Mouse (Mus musculus) limb, embryonic 11.5 days (tissue): ENCODE data around the gene Hist1h3g. TPM values are rescaled to one million over a fixed set of nuclear protein-coding genes. Genes with fewer than 3 reads are reported as not detected.
"Not testable (repeated sequence)": the region's sequence is repeated elsewhere in the genome, so short reads cannot be mapped to it uniquely, and the experiment has no call there.

Experiments
- ATAC-seq: fragments of 200-750 bp; cut with Nextera tagmentation; 2 replicates; pipeline ENCODE4 v1.8.0; 2017; ENCODE audit warnings: low read depth; ENCODE audit not compliant: insufficient number of reproducible peaks, low FRiP score, low TSS enrichment
- DNase-seq: peaks from one replicate; pipeline ENCODE4 v3.0.0-alpha.2; 2015; ENCODE audit warnings: low spot score
- H3K27ac ChIP-seq: fragments of 300-500 bp; sonication (generic); replicated peaks from 2 replicates; pipeline ENCODE4 v1.5.1; 2014; ENCODE audit warnings: low read depth, mild to moderate bottlenecking, low read length
- H3K27me3 ChIP-seq: fragments of 300-500 bp; sonication (generic); 2 replicates; pipeline ENCODE4 v1.6.1; 2014; ENCODE audit warnings: mild to moderate bottlenecking, low read length, mixed read lengths; ENCODE audit not compliant: control insufficient read depth, insufficient read depth
- H3K36me3 ChIP-seq: fragments of 300-500 bp; sonication (generic); 2 replicates; pipeline ENCODE4 v1.6.1; 2014; ENCODE audit warnings: mild to moderate bottlenecking, low read length, moderate library complexity, mixed read lengths; ENCODE audit not compliant: control insufficient read depth, insufficient read depth
- H3K4me1 ChIP-seq: fragments of 300-500 bp; sonication (generic); 2 replicates; pipeline ENCODE4 v1.6.1; 2014; ENCODE audit warnings: low read length, mixed read lengths; ENCODE audit not compliant: control insufficient read depth, insufficient read depth
- H3K4me2 ChIP-seq: fragments of 300-500 bp; sonication (generic); 2 replicates; pipeline ENCODE4 v1.6.1; 2014; ENCODE audit warnings: low read depth, mild to moderate bottlenecking, moderate library complexity; ENCODE audit not compliant: severe bottlenecking
- H3K4me3 ChIP-seq: fragments of 300-500 bp; sonication (generic); 2 replicates; pipeline ENCODE4 v1.5.1; 2014; ENCODE audit warnings: low read depth, low read length
- H3K9ac ChIP-seq: fragments of 300-500 bp; sonication (generic); 2 replicates; pipeline ENCODE4 v1.6.1; 2014; ENCODE audit warnings: mild to moderate bottlenecking, low read length
- H3K9me3 ChIP-seq: fragments of 300-500 bp; sonication (generic); 2 replicates; pipeline ENCODE4 v1.6.1; 2016; ENCODE audit warnings: low read length; ENCODE audit not compliant: control insufficient read depth
- WGBS: fragments of 180-500 bp; shearing (Covaris S2); extraction: QIAGEN DNeasy Blood & Tissue Kit; methylation state at CpG from one replicate; pipeline ENCODE4 v1.1.7; 2014; 5-methylcytosine and 5-hydroxymethylcytosine counted together
- polyA plus RNA-seq: library from polyadenylated mRNA; unstranded; fragments of >200 nt; fragmentation: Nextera tagmentation; extraction: Ambion mirVana; gene quantifications from 2 replicates; pipeline ENCODE4 v1.2.1, GENCODE M21; 2014

Gene Hist1h3g
- polyA plus RNA-seq, 1 experiment from 2014 or later = 9.4 TPM

DNA sequence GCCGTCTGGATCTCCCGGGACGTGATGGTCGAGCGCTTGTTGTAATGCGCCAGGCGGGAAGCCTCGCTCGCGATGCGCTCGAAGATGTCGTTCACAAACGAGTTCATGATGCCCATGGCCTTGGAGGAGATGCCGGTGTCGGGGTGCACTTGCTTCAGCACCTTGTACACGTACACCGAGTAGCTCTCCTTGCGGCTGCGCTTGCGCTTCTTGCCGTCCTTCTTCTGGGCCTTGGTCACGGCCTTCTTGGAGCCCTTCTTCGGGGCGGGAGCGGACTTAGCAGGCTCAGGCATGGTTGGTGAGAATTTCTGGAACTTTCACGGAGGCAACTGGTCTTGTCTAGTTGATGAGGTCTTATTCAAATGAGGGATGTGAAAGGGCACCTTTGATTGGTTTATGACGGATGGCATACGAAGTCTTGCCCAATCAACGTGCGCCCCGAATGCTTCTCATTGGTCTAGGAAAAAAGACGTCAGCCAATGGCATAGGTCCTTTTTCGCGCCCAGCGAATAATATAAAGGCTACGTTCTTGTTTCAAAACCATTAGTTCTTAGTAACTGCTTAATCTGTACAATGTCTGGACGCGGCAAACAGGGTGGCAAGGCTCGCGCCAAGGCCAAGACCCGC is 38.8 kb downstream of the Hist1h3g start, which contains the start of the genes Hist1h2bf and Hist1h2ad:
Hist1h2bf (minus strand) TSS at position 299 of the 627 bp plus-strand sequence.
Hist1h2ad (plus strand) TSS at position 484 of the 627 bp plus-strand sequence.
- H3K9me3 ChIP-seq, H3K36me3 ChIP-seq, H3K4me1 ChIP-seq, H3K27me3 ChIP-seq: not testable (repeated sequence)
- Histone ChIP-seq H3K9ac (peak within 1 kb of the TSS; percentile 82), H3K4me2 (peak within 1 kb of the TSS; percentile 80), H3K27ac (peak within 1 kb of the TSS; percentile 95), H3K4me3 (peak within 1 kb of the TSS; percentile 37)
- under 1% methylated on average over 35 of the region's 42 CpGs for WGBS
- DNase-seq = peak; percentile 91
- peak; percentile 90 for ATAC-seq

DNA sequence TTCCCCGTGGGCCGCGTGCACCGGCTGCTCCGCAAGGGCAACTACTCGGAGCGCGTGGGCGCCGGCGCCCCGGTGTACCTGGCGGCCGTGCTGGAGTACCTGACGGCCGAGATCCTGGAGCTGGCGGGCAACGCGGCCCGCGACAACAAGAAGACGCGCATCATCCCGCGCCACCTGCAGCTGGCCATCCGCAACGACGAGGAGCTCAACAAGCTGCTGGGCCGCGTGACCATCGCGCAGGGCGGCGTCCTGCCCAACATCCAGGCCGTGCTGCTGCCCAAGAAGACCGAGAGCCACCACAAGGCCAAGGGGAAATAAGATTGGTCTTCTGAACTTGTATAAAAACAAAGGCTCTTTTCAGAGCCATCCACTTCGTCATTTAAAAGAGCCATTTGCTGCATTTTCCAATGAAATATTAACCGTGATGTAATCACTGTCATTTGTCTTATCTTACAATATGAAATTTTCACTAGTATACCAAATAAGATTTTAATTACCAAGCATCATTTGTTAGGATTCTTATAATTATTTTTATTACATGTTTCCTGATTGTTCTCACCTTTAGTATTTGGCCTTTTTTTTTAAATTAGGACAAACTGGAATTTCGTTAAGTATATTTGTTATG is 39.4 kb downstream of the Hist1h3g start:
- H3K36me3 ChIP-seq, H3K9me3 ChIP-seq, ATAC-seq, H3K27me3 ChIP-seq, H3K4me1 ChIP-seq: not testable (repeated sequence)
- Histone ChIP-seq H3K9ac (peak overlapping the region; percentile 60; the same call in 1 of the 2 replicates), H3K27ac (peak overlapping the region; percentile 95), H3K4me2 (peak overlapping the region; percentile 43; the same call in 1 of the 2 replicates), H3K4me3 (peak overlapping the region; percentile 28)
- peak; percentile 30 for DNase-seq
- WGBS = under 1% methylated on average over 6 of the region's 39 CpGs

DNA sequence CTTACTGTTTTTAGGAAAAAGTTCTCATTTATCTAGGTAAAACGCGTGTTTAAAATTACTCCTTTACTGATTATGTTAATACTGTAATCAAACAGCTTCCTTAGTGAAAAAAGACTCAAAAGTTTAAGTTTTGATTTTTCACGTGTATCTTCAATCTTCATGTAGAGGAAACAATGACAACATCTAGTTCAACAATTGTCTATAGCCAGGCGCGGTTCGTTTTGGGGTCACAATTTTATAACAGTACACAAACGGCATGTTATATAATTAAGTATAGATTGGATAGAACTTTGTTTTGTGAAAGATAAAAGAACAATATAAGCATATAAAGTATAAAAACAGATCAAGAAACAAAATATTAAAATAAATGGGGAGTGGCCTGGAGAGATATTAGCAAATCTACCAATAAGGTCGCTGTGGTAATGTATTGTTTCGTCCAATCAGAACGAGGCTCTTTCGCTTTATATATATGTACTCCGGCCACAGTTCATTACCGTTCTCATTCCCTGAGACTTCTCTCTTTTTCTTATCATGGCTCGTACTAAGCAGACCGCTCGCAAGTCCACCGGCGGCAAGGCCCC is 40.1 kb downstream of the Hist1h3g start, which contains the start of gene Hist1h3d:
Hist1h3d (plus strand) TSS at position 493 of the 581 bp plus-strand sequence.
- Histone ChIP-seq H3K27ac (peak within 1 kb of the TSS; percentile 94), H3K4me1 (peaks cover 5% of the 10 kb centered on the region; the same call in 1 of the 2 replicates), H3K4me3 (peak within 1 kb of the TSS; percentile 45), H3K9ac (peak within 1 kb of the TSS; percentile 85), H3K9me3 (no peaks in the 10 kb centered on the region), H3K36me3 (no peaks in the 10 kb centered on the region), H3K27me3 (no peaks in the 10 kb centered on the region), H3K4me2 (peak within 1 kb of the TSS; percentile 69)
- ATAC-seq = peak; percentile 68
- peak; percentile 75 for DNase-seq
- WGBS = under 1% methylated on average over 18 of the region's 18 CpGs

DNA sequence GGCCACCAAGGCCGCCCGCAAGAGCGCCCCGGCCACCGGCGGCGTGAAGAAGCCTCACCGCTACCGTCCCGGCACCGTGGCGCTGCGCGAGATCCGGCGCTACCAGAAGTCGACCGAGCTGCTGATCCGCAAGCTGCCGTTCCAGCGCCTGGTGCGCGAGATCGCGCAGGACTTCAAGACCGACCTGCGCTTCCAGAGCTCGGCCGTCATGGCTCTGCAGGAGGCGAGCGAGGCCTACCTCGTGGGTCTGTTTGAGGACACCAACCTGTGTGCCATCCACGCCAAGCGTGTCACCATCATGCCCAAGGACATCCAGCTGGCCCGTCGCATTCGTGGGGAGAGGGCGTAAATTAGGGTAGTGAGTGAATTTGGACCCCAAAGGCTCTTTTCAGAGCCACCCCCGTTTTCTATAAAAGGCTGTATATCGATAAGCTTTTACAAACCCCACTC is 40.7 kb downstream of the Hist1h3g start:
- not testable (repeated sequence) for H3K36me3 ChIP-seq, H3K4me1 ChIP-seq, H3K9me3 ChIP-seq, ATAC-seq, H3K27me3 ChIP-seq
- DNase-seq = peak; percentile 65
- peak overlapping the region; percentile 85 for H3K9ac ChIP-seq
- H3K27ac ChIP-seq = peak overlapping the region; percentile 94
- 2% methylated on average over 8 of the region's 40 CpGs for WGBS
- H3K4me3 ChIP-seq = peak overlapping the region; percentile 45
- H3K4me2 ChIP-seq = peak overlapping the region; percentile 69

- ATAC-seq (no peak), DNase-seq (peak; percentile 76)
- H3K27ac ChIP-seq = peak overlapping the region; percentile 94
- H3K4me3 ChIP-seq = peak overlapping the region; percentile 45
- WGBS = 4% methylated on average over 7 of the region's 7 CpGs
- H3K4me1 ChIP-seq = peaks cover 7% of the 10 kb centered on the region; the same call in 1 of the 2 replicates
- no peaks in the 10 kb centered on the region for H3K9me3 ChIP-seq
- H3K27me3 ChIP-seq = no peaks in the 10 kb centered on the region
- peak overlapping the region; percentile 85 for H3K9ac ChIP-seq
- no peaks in the 10 kb centered on the region for H3K36me3 ChIP-seq
- H3K4me2 ChIP-seq = peak overlapping the region; percentile 69
Observed at GRCm38 (mm10) chr13:23576351-23576881, 41.2 kb downstream of the Hist1h3g start.

GRCm38 (mm10) chr13:23576906-23577639 is 41.9 kb downstream of the Hist1h3g start:
- peaks cover 7% of the 10 kb centered on the region; the same call in 1 of the 2 replicates for H3K4me1 ChIP-seq
- H3K4me2 ChIP-seq = peak overlapping the region; percentile 69
- ATAC-seq (no peak), DNase-seq (peak; percentile 47)
- 59% methylated on average over 6 of the region's 6 CpGs for WGBS
- peak overlapping the region; percentile 85 for H3K9ac ChIP-seq
- H3K27ac ChIP-seq = peak overlapping the region; percentile 94
- no peaks in the 10 kb centered on the region for H3K27me3 ChIP-seq
- no peaks in the 10 kb centered on the region for H3K9me3 ChIP-seq
- H3K36me3 ChIP-seq = no peaks in the 10 kb centered on the region
- H3K4me3 ChIP-seq = peak overlapping the region; percentile 45

GRCm38 (mm10) chr13:23577835-23578234 is 42.6 kb downstream of the Hist1h3g start:
- Histone ChIP-seq H3K36me3 (no peaks in the 10 kb centered on the region), H3K27me3 (no peaks in the 10 kb centered on the region), H3K9me3 (no peaks in the 10 kb centered on the region), H3K4me2 (no peak overlapping the region), H3K27ac (no peak overlapping the region), H3K4me1 (peaks cover 10% of the 10 kb centered on the region), H3K4me3 (no peak overlapping the region), H3K9ac (no peak overlapping the region)
- DNase-seq = no peak
- no peak for ATAC-seq
- WGBS = 97% methylated on average over 1 of the region's 1 CpGs
